Mouse (Mus musculus) intestine, postnatal 0 days (tissue): ENCODE results near the gene Efemp1. TPM values are rescaled to one million over a fixed set of nuclear protein-coding genes. Genes with fewer than 3 reads are reported as not detected.

Experiments
- ATAC-seq: fragments of 200-750 bp; cut with Nextera tagmentation; 2 replicates; pipeline ENCODE4 v1.8.0; 2017; ENCODE audit warnings: mild to moderate bottlenecking, moderate TSS enrichment, moderate library complexity
- H3K27ac ChIP-seq: fragments of 300-500 bp; sonication (generic); 2 replicates; pipeline ENCODE4 v1.5.1; 2014; ENCODE audit warnings: mild to moderate bottlenecking, low read depth, low read length, moderate library complexity
- H3K27me3 ChIP-seq: fragments of 300-500 bp; sonication (generic); replicated peaks from 2 replicates; pipeline ENCODE4 v1.6.1; 2014; ENCODE audit warnings: low read length, mixed read lengths; ENCODE audit not compliant: control insufficient read depth, insufficient read depth
- H3K36me3 ChIP-seq: fragments of 300-500 bp; sonication (generic); 2 replicates; pipeline ENCODE4 v1.6.1; 2014; ENCODE audit warnings: mild to moderate bottlenecking, moderate library complexity; ENCODE audit not compliant: control insufficient read depth, insufficient read depth
- H3K4me1 ChIP-seq: fragments of 300-500 bp; sonication (generic); replicated peaks from 2 replicates; pipeline ENCODE4 v1.6.1; 2014; ENCODE audit warnings: antibody characterized with exemption, low read length, mixed read lengths; ENCODE audit not compliant: control insufficient read depth, insufficient read depth
- H3K4me2 ChIP-seq: fragments of 300-500 bp; sonication (generic); replicated peaks from 2 replicates; pipeline ENCODE4 v1.6.1; 2014; ENCODE audit warnings: low read depth, mild to moderate bottlenecking, moderate library complexity
- H3K4me3 ChIP-seq: fragments of 300-500 bp; sonication (generic); 2 replicates; pipeline ENCODE4 v1.5.1; 2014; ENCODE audit warnings: low read depth, low read length
- H3K9ac ChIP-seq: fragments of 300-500 bp; sonication (generic); 2 replicates; pipeline ENCODE4 v1.6.1; 2014; ENCODE audit warnings: mild to moderate bottlenecking, low read depth, low read length
- H3K9me3 ChIP-seq: fragments of 300-500 bp; sonication (generic); 2 replicates; pipeline ENCODE4 v1.6.1; 2016; ENCODE audit warnings: mixed run types; ENCODE audit not compliant: control insufficient read depth
- CTCF ChIP-seq: sonication (generic); IDR thresholded peaks from 2 replicates; pipeline ENCODE4 v1.5.1; 2016; ENCODE audit warnings: low read depth, mild to moderate bottlenecking, control low read depth, antibody characterized with exemption, moderate library complexity
- WGBS: fragments of 180-500 bp; shearing (Covaris S2); extraction: QIAGEN DNeasy Blood & Tissue Kit; methylation state at CpG from one replicate; pipeline ENCODE4 v1.1.7; 2014; 5-methylcytosine and 5-hydroxymethylcytosine counted together
- polyA plus RNA-seq: library from polyadenylated mRNA; unstranded; fragments of >200 nt; fragmentation: Nextera tagmentation; extraction: Ambion mirVana; gene quantifications from 2 replicates; pipeline ENCODE4 v1.2.1, GENCODE M21; 2015

The Efemp1 gene
- polyA plus RNA-seq, 1 experiment from 2014 or later = 8.3 TPM

- no peak for ATAC-seq
- H3K9ac ChIP-seq = no peak overlapping the region
- H3K27me3 ChIP-seq = no peaks in the 10 kb centered on the region
- no peak for TF ChIP-seq CTCF
- H3K9me3 ChIP-seq = no peaks in the 10 kb centered on the region
- no peaks in the 10 kb centered on the region for H3K36me3 ChIP-seq
- H3K4me1 ChIP-seq = no peaks in the 10 kb centered on the region
- no peak overlapping the region for H3K4me3 ChIP-seq
- H3K27ac ChIP-seq = no peak overlapping the region
- H3K4me2 ChIP-seq = no peak overlapping the region
Observed at GRCm38 (mm10) chr11:28955305-28955701, 102.3 kb downstream of the Efemp1 start.

- Histone ChIP-seq H3K4me2 (no peak overlapping the region), H3K4me3 (no peak overlapping the region), H3K4me1 (no peaks in the 10 kb centered on the region), H3K27ac (no peak overlapping the region), H3K9ac (no peak overlapping the region), H3K27me3 (no peaks in the 10 kb centered on the region), H3K36me3 (no peaks in the 10 kb centered on the region), H3K9me3 (no peaks in the 10 kb centered on the region)
- 91% methylated on average over 1 of the region's 1 CpGs for WGBS
- no peak for TF ChIP-seq CTCF
- no peak for ATAC-seq
Observed at GRCm38 (mm10) chr11:28961381-28961780, 108.4 kb downstream of the Efemp1 start.
